Mouse (Mus musculus) G1E-ER4 (cell line): ENCODE data around the gene Nme1. TPM values are rescaled to one million over a fixed set of nuclear protein-coding genes. Genes with fewer than 3 reads are reported as not detected.

Experiments used
- GATA1 ChIP-seq: IDR thresholded peaks from one replicate; pipeline ENCODE4 v1.8.0; 2012; ENCODE audit warnings: low read length, inconsistent platforms
- polyA plus RNA-seq: library from polyadenylated mRNA; stranded (reverse); fragments of >175 nt; gene quantifications from 2 replicates; pipeline ENCODE4 v1.2.3, GENCODE M21; 2012

The Nme1 gene
- 6.1 and 7.2 TPM in 2 replicates for polyA plus RNA-seq

DNA sequence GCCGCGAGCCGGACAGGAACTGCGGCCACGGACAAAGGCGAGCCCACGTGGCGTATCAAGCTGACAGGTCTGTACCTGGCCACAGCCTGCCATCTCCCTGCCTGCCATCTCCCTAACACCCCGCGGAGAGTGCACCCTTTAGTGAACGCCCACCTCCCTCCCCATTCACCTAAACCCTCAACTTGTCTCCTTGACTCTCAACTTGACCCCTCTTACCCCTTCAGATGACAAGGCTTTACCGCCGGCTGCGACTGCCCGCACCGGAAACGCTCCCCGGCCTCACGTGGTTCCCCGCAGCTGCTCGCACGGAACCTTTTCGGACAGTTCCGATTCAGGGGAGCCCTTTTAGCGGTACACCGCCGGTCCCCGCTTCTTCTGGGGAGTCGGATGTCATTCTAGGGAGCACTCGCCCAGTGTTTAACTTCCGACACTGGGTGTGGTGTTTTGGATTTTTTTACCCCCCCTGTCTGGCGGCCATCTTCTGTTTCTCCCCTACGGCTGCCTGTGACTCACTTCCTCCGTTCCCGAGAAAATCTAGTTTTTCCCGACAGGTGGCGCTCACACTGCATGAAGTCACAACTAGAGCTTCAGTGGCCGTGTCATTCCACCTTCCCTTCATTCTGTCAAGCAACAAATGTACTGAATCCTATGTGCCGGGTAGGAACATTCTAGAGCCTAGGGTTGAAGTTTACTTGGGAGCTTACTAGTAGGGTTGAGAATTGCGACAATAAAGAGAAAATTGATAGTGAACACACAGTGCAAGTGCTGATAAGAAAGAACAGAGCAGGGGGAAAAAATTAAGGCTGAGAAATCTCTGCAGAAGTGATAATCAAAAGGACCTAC lies at the start of gene Nme1, which contains the start of gene Gm20390:
Gene Nme1 (minus strand): TSS at position 517 of the 843 bp plus-strand sequence.
Gene Gm20390 (minus strand): TSS at position 289 of the 843 bp plus-strand sequence.
- TF ChIP-seq GATA1: no peak

DNA sequence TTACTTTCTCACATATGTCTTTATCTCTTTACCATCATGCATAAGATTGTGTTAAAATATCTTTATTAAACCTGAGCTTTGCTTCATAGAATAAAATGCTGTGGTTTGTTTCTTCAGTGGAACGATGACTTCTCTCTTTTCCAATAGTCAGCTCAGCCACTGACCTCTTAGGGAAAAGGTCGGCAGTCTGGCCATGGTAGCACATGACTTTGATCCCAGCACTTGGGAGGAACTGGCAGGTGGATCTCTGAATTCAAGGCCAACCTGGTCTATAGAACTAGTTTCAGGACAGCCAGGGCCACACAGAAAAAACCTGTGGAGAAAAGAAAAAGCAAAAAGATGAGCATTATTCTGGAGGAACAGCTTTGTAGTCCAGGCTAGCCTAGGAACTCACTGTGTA lies 35.0 kb upstream of the Nme1 start:
- no peak for TF ChIP-seq GATA1

DNA sequence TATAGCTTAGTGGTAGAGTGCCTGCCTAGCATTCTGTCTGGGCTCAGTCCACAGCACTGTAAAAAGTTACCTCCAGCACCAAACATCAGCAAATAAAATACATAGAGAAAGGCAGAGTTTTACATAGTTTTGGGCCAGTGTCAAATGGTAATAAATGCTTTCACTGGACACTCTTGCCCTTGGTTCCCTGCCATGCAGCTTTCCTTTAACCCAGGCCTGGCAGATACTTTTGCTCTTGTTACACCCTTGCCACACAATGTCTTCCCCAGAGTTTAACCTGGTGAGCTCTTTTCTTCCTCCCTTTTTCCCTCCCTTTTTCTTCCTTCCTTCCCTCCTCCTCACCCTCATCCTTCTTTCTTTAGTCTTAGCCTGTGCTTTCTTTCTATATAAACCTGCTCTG lies 31.0 kb upstream of the Nme1 start:
- TF ChIP-seq GATA1: no peak

DNA sequence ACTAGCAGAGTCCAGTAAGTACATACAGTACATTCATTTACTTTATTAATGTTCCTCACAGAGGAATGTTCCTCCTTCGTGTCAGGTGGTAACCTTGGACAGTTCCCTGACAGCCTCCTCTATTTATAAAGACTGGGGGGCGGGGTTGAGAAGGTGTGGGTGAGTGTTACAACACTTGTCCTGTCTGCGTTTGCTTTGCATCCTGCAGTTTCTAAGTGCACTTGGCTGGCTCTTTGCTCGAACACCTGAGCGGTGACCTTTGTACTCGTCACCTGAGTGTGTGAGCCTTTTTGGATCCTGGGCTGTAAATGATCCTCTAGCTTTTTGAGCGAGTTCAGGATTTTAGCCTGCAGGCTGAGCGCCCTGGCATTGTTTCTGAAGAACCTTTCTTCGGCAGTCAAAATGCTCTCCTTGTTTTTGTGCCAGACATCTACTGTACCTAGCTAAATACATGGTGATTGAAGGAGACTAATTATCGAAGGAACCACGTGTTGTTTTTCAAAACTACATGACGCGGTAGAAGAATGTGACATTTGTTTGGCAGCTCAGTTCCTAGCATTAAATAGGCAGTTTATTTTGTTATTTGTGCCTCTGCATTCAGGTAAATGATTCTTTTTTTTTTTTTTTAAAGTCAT lies 28.9 kb upstream of the Nme1 start:
- TF ChIP-seq GATA1: no peak

DNA sequence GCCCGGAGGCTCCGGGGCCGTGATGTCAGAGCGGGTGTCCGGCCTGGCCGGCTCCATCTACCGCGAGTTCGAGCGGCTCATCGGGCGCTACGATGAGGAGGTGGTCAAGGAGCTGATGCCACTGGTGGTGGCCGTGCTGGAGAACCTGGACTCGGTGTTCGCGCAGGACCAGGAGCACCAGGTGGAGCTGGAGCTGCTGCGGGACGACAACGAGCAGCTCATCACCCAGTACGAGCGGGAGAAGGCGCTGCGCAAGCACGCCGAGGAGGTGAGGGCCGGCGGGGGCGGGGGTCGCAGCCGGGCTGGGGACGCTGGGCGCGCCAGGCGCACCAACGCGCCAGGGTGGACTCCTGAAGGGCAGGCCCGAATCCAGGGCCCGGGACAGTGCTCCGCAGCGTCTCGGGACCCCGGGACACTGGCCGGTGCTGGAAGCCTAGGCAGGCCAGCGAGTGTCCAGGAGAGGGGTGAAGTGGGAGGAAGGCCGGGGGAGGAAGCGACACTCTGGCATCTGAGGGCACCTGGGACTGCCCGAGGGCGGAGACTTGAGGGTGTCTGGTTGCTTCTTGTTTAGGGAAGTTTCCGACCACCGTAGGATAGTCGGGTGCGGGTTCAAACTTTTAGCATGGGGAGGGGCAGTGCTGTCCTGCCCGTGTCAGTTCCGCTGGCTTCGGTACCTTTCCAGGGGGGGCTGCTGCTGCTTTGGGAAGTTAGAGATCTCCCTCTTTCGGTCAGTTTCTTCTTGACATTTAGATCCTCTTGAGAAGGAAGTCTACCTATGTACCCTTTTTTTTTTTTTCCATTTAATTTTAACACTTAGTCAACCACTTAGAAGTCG lies 28.2 kb upstream of the Nme1 start:
- no peak for TF ChIP-seq GATA1

DNA sequence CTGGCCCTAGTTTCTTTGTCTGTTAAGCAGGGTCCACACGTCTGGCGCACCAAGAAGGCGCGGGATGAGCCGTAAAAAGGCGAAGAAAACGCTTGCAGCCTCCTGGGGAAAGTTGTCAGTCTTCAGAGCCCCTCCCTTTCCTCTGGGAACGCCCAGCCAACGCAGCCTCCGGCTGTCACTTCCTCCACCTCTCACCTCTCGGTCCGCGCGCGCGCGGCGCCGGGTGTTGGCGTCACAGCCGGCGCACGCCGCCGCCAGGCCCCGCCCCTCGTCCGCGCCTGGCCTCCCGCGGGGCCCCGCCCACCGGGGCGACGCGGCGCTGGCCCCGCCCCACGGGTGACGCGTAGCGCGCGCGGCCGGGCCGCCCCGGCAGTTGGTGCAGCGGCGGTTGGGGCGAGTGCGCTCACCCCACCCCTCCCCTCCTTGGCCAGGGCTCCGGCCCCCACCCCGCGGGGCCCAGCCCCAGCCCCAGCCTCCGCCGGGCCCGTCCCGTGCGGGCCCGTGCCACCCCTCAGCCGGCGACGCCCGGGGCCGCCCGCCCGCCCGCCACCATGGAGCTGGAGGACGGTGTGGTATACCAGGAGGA lies 27.5 kb upstream of the Nme1 start, which contains the start of gene Spag9:
Gene Spag9 (plus strand): TSS at position 372 of the 586 bp plus-strand sequence.
- no peak for TF ChIP-seq GATA1

DNA sequence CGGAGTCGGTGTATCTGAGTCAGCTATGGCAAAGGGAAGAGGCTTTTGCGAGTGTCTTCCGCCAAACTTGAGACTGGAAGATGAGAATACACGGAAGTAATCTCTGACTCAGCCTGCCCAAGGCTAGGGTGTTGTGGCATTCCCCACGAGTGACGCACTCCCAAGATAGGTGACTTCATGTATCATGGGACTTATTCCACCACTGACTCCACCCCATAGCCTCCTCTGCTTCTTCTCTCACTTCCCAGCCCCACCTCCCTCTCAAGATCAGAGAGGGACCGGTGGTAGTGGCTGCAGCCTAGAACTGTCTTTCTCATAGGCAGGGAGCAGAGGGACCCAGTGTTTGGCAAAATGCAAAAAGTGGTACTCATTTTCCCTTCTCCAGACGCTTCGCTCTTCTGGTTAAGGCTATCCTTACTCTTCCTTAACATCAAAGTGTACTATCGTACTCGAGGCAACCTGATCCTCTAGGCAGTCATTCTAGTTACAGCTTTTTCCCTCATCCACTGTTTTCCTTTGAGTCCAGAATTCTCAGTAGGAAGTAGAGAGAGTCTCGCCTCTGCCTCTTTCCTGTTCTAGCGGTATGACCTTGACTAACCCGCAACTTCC lies 26.9 kb upstream of the Nme1 start:
- TF ChIP-seq GATA1: no peak

DNA sequence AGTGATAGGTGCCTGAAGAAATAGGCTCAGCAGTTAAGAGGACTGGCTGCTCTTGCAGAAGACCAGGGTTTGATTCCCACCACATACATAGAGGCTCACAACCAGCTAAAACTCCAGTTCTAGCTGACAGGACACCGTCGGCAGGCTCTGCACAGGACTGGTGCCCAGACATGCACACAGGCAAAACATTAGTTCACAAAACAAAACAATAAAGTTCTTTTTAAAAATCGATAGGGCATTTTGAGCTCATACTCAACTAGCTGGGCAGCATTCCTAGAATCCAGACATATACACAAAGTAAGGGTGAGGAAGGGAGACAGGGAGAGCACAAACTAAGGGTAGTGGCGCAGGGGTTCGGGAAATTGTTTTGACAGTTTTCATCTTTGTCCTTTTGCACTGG lies 26.2 kb upstream of the Nme1 start:
- no peak for TF ChIP-seq GATA1

DNA sequence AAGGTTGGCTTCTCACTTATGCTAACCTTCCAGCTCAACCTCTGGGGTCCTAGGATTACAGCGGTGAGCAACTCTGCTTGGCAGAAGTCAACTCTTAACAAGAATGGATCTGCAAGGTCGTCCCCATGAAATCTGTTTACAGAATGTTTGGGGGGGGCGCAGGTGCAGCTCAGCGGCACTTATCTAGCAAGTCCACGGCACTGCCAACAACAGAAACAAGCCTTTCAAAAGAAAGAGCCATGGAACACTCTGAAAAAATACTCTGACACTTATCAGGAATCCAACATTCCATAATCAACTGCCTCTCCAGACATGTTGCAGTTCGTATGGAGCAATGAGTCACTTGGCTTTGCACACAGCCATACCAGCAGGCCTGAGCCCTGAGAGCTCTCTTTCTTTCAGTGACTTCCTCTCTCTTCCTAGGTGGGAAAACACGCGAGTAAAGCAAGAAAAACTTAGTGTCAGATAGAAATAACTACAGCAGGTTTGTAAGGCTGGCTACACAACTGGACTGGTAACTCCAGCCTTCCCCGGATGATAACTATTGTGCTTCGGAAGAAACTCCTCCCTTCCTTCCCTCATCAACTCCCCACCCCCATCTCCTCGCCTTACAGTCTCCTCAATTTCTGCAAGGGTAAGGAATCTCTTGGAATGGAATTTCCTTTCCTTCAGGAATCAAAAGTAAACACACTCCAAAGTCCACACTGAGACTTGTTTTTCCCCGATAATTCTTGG lies 20.2 kb upstream of the Nme1 start:
- no peak for TF ChIP-seq GATA1

DNA sequence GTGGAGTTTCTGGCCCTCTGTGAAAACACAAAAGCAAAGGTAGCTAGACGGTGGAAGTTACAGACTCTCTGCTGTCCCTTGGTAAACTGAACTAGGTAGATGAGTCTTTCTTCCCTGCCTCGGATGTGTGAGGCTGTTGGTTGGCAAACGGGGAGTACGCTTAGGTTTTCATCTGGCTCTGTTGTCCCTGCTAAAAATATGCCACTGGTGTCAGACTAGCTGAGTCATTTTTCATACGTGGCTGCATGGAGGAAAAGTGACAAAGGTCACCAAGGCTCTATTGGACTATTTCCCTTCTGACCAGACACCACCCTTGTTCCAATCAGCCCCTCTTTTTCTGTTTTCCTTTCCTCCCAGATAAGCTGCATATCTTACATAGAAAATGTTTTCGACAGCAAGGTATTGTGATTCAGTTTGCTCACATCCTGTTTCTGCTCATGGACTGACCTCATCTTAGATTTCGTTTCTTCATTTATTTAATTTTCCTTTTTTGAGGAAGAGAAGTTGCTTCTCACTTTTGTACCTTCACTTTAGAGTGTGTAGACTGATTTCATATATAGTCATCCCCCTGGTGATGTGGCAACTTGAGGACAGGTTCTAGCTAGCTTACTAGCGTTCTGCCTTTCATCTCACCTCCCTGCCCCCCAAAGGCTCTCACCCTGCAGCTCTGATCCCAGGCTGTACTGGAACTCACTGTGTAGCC lies 19.5 kb upstream of the Nme1 start:
- TF ChIP-seq GATA1: no peak

DNA sequence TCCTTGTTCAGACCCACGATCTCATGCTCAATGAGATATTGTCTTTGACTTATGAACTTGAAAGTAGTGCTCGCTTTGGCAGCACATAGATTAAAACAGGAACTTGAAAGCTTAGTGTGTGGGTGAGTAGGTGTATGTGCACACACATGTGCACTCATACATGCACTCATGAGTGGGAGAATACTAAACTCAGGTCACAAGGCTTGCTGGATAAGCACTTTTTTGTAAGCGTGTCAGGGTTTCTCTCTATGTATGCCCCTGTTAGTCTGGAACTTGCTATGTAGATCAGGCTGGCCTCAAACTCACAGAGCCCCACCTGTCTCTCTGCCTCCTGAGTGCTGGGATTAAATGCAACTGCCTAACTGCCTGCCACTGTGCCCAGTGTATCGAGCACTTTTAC lies 18.7 kb upstream of the Nme1 start:
- TF ChIP-seq GATA1: no peak

DNA sequence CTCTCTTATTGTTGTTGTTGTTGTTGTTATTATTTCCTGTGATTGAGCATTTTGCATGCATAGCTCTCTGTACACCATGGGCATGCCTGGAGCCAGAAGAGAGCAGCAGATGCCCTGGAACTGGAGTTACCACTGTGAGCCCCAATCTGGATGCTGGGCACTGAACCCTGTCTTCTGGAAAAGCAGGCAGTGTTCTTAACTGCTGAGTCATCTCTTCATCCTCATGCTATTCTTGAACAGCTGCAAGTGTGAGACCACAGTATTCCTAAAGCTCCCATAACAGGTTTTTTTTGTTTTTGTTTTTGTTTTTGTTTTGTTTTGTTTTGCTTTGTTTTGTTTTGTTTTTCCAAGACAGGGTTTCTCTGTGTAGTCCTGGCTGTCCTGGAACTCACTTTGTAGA lies 18.0 kb upstream of the Nme1 start:
- TF ChIP-seq GATA1: no peak

DNA sequence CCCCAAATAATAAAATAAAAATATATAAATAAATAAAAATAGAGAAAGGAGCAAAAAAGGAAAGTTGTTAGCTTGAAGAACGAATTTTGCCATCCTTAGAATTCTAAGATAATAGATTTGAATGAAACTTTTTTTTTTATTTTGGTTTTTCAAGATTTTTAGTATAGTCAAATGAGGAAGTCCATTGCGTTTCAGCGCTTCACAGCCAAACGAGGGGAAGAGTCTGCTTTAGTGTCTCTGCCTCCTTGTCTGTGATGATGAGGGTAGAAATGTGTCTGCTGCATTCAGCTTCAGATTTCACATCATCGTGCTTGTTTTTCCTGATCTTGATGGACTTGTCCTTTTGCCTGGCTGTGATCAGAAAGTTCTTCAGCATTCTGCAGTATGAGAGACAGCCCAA lies 16.9 kb upstream of the Nme1 start:
- TF ChIP-seq GATA1: no peak

DNA sequence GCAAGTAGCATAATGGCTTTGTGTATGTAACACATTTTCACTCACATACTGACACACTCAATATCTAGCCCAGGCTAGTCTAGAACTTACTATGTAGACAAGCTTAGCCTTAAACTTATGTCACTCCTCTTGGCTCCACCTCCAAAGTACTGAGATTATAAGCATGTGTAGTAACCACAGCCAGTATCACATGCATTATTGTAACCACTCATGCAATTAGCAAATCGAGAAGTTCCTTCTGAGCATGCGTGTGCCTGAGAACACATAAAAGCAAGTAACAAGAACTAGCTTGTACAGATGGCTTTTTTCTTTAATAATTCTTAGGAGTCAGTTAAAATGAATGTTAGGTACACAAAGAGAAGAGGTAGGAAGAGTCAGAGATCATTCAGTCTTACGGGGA lies 16.3 kb upstream of the Nme1 start:
- TF ChIP-seq GATA1: no peak
